Mouse (Mus musculus): ENCODE results near the gene Rcbtb1. TPM values are rescaled to one million over a fixed set of nuclear protein-coding genes. Genes with fewer than 3 reads are reported as not detected.
A peak's percentile ranks its signal among the peaks of the same experiment; 100 is the strongest.
"Not testable (repeated sequence)": the region's sequence is repeated elsewhere in the genome, so short reads cannot be mapped to it uniquely, and the experiment has no call there.

Rcbtb1 gene
- polyA plus RNA-seq, 1 experiment, result 21.0 TPM

DNA sequence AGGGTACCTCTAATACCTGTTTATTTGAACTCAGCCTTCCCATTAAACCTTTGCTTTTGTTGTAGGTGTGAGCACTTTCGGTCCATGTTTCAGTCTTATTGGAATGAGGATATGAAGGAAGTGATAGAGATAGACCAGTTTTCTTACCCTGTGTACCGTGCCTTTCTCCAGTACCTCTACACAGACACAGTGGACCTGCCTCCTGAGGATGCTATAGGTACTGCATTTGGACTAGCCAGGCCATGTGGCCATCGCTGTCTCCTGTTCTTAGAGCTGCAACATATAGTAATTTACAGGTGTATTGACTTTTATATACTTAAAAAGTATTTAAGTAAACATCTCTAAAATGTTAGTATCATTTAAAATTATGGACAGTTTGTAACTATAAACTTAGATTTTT is 28.8 kb downstream of the Rcbtb1 start:
- Histone ChIP-seq H3K27me3 (ENCODE audit: control insufficient read depth, insufficient read depth, low read length) (no peaks in the 10 kb centered on the region), H3K27ac (ENCODE audit: insufficient read depth, low read depth, low read length) (no peak overlapping the region), H3K4me1 (ENCODE audit: control insufficient read depth, insufficient read depth, insufficient read length, low read length) (peaks cover 6% of the 10 kb centered on the region; the same call in 1 of the 2 replicates), H3K36me3 (ENCODE audit: control insufficient read depth, insufficient read depth, low read length) (peaks cover 44% of the 10 kb centered on the region), H3K4me3 (ENCODE audit: low read depth, low read length) (no peak overlapping the region)
- WGBS, result 88% methylated on average over 3 of the region's 3 CpGs
- TF ChIP-seq CTCF (IDR thresholded peaks at IDR 0.05; ENCODE audit: extremely low read depth, insufficient read length, insufficient replicate concordance, low read depth, low read length), result no peak
- TF ChIP-seq POLR2A (IDR thresholded peaks at IDR 0.05; ENCODE audit: low read depth, low read length), result no peak

DNA sequence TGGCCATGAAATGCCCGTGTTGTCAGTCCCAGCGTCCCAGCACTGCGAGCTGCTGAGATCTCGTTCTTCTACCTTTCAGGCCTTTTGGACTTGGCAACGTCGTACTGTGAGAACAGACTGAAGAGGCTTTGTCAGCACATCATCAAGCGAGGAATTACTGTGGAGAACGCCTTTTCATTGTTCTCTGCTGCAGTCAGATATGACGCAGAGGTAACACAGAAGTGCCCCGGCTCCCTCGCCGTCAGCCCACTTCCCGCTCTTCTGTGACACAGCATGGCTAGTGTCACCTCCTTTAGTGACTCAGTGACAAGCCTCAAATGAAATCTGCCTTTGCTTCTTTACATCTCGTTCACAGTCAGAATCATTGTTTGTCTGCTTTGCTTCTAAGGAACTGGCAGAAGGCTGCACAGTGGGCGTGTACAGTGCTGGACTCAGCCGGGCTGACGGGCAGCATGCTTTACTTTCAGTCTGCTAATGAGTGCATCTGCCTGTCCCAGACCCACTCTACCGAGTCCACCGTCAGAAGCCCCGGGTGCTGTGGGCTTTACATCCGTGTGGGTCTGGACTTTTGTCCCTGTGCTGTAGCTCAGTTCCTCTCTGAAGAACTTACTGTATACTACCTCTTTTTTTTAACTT is 29.4 kb downstream of the Rcbtb1 start:
- no peak overlapping the region for H3K27ac ChIP-seq (ENCODE audit: insufficient read depth, low read depth, low read length)
- H3K4me1 ChIP-seq (ENCODE audit: control insufficient read depth, insufficient read depth, insufficient read length, low read length), result peaks cover 4% of the 10 kb centered on the region; the same call in 1 of the 2 replicates
- H3K27me3 ChIP-seq (ENCODE audit: control insufficient read depth, insufficient read depth, low read length), result no peaks in the 10 kb centered on the region
- 89% methylated on average over 21 of the region's 21 CpGs for WGBS
- no peak overlapping the region for H3K4me3 ChIP-seq (ENCODE audit: low read depth, low read length)
- peaks cover 50% of the 10 kb centered on the region for H3K36me3 ChIP-seq (ENCODE audit: control insufficient read depth, insufficient read depth, low read length)
- no peak for TF ChIP-seq CTCF (IDR thresholded peaks at IDR 0.05; ENCODE audit: extremely low read depth, insufficient read length, insufficient replicate concordance, low read depth, low read length)

DNA sequence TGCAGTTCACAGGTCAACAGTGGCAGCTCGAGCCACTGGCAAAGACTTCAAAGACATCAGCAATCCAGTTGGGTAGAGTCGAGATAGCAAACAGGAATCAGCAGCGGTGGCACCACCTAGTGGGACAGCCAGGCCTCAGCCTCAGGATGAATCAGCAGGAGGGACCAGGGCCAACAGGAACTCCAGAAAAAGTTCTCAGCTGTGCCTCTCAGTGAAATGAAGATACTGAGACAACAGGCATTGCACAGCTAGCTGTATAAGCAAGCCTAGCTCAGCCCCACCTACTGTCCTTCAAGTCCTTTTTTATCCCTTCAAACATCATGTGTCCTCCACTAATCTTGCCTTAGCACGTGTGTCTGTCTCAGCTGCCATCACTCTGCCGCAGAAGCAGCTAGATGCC is 31.0 kb downstream of the Rcbtb1 start:
- 41% methylated on average over 5 of the region's 5 CpGs for WGBS
- no peak overlapping the region for H3K4me3 ChIP-seq (ENCODE audit: low read depth, low read length)
- TF ChIP-seq POLR2A (IDR thresholded peaks at IDR 0.05; ENCODE audit: low read depth, low read length) (no peak), CTCF (IDR thresholded peaks at IDR 0.05; ENCODE audit: extremely low read depth, insufficient read length, insufficient replicate concordance, low read depth, low read length) (peak; percentile 52; the same call in 1 of the 2 replicates)
- no peak overlapping the region for H3K27ac ChIP-seq (ENCODE audit: insufficient read depth, low read depth, low read length)
- peaks cover 56% of the 10 kb centered on the region for H3K36me3 ChIP-seq (ENCODE audit: control insufficient read depth, insufficient read depth, low read length)
- H3K4me1 ChIP-seq (ENCODE audit: control insufficient read depth, insufficient read depth, insufficient read length, low read length), result no peaks in the 10 kb centered on the region
- H3K27me3 ChIP-seq (ENCODE audit: control insufficient read depth, insufficient read depth, low read length), result no peaks in the 10 kb centered on the region

DNA sequence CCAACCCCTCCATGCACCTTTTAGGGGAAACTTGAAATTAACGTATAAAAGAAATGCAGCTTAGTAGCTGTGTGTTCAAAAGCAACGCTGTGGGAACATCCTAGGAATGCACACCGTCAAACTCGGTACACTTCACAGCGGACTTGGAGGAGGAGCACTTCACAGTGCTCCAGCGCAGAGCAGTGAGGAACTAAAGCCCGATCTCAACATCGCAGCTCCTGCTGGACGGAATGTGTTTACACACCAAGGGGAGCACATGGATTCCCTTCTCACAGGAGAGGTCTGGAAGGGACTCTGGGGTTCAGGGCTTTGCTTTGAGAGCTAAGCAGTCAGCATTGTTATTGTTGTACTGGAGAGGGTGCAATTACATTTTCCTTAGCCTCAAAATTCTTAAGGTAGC is 32.6 kb downstream of the Rcbtb1 start:
- Histone ChIP-seq H3K36me3 (ENCODE audit: control insufficient read depth, insufficient read depth, low read length) (peaks cover 56% of the 10 kb centered on the region), H3K4me1 (ENCODE audit: control insufficient read depth, insufficient read depth, insufficient read length, low read length) (no peaks in the 10 kb centered on the region)
- 96% methylated on average over 9 of the region's 9 CpGs for WGBS

DNA sequence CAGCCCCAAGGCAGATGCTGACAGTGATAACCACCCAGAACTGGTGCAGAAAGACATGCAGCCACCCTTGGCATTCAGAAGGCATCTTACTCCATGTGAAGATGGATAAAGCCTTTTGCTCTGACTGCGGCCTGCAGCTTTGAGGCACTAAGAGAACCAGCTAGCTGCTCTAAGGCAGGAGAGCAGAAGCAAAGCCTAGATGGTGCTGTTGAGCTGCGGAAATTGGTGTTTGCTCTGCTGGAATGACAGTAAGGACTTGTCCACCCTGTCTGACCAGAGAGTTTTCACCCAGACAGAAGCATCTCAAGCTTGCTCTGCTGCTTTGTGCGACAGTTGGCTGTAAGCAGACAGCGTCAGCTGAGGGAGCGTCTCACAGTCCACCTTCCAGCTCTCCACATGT is 49.3 kb downstream of the Rcbtb1 start:
- H3K4me1 ChIP-seq (ENCODE audit: control insufficient read depth, insufficient read depth, insufficient read length, low read length); H3K4me3 ChIP-seq (ENCODE audit: low read depth, low read length): not testable (repeated sequence)
- 63% methylated on average over 5 of the region's 5 CpGs for WGBS

More for the DNA sequence above, 32.6 kb downstream of the Rcbtb1 start:
- Histone ChIP-seq H3K27me3 (ENCODE audit: control insufficient read depth, insufficient read depth, low read length) (no peaks in the 10 kb centered on the region), H3K4me3 (ENCODE audit: low read depth, low read length) (no peak overlapping the region), H3K27ac (ENCODE audit: insufficient read depth, low read depth, low read length) (no peak overlapping the region)
- TF ChIP-seq CTCF (IDR thresholded peaks at IDR 0.05; ENCODE audit: extremely low read depth, insufficient read length, insufficient replicate concordance, low read depth, low read length), result no peak
- TF ChIP-seq POLR2A (IDR thresholded peaks at IDR 0.05; ENCODE audit: low read depth, low read length), result no peak

DNA sequence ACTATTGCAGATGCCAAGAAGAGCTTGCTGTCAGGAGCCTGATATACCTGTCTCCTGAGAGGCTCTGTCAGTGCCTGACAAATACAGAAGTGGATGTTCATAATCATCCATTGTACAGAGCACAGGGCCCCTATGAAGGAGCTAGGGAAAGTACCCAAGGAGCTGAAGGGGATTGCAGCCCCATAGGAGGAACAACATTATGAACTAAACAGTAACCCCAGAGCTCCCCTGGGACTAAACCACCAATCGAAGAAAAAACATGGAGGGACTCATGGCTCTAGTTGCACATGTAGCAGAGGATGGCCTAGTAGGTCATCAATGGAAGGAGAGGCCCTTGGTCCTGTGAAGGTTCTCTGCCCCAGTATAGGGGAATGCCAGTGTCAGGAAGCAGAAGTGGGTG is 54.9 kb downstream of the Rcbtb1 start:
- not testable (repeated sequence) for H3K27me3 ChIP-seq (ENCODE audit: control insufficient read depth, insufficient read depth, low read length); H3K27ac ChIP-seq (ENCODE audit: insufficient read depth, low read depth, low read length); H3K36me3 ChIP-seq (ENCODE audit: control insufficient read depth, insufficient read depth, low read length); H3K4me1 ChIP-seq (ENCODE audit: control insufficient read depth, insufficient read depth, insufficient read length, low read length); H3K4me3 ChIP-seq (ENCODE audit: low read depth, low read length)
- WGBS, result 93% methylated on average over 1 of the region's 1 CpGs

More for the DNA sequence above, 49.3 kb downstream of the Rcbtb1 start:
- H3K27me3 ChIP-seq (ENCODE audit: control insufficient read depth, insufficient read depth, low read length); H3K27ac ChIP-seq (ENCODE audit: insufficient read depth, low read depth, low read length); H3K36me3 ChIP-seq (ENCODE audit: control insufficient read depth, insufficient read depth, low read length): not testable (repeated sequence)

DNA sequence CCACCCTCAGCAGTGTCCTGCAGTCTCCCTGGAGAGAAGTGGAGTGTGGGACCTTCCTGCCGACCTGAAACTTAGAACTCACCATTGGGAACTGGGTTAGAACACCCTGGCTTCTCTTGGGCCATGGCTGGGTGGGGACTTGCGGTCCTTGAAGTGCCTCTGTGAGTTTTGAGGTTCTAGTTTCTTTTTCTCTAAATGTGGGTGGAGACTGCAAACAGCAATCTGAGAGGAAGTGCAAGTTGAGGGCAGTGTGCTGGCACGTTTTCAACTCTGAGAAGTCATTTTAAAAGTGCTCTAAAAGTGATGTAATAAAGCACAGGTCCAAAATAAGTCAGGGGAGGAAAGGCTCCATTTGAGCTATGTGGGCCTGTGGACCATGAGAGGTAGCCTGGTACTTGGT is 59.0 kb downstream of the Rcbtb1 start, which contains the start of gene Gm6904:
Gene Gm6904, minus strand, starts transcription at position 161 of the 400 bp plus-strand sequence.
- TF ChIP-seq POLR2A (IDR thresholded peaks at IDR 0.05; ENCODE audit: low read depth, low read length), result no peak
- TF ChIP-seq CTCF (IDR thresholded peaks at IDR 0.05; ENCODE audit: extremely low read depth, insufficient read length, insufficient replicate concordance, low read depth, low read length), result no peak
- Histone ChIP-seq H3K27me3 (ENCODE audit: control insufficient read depth, insufficient read depth, low read length) (no peaks in the 10 kb centered on the region), H3K4me1 (ENCODE audit: control insufficient read depth, insufficient read depth, insufficient read length, low read length) (no peaks in the 10 kb centered on the region), H3K27ac (ENCODE audit: insufficient read depth, low read depth, low read length) (no peak within 1 kb of the TSS), H3K36me3 (ENCODE audit: control insufficient read depth, insufficient read depth, low read length) (no peaks in the 10 kb centered on the region), H3K4me3 (ENCODE audit: low read depth, low read length) (peak within 1 kb of the TSS; percentile 10)
- 14% methylated on average over 3 of the region's 3 CpGs for WGBS

DNA sequence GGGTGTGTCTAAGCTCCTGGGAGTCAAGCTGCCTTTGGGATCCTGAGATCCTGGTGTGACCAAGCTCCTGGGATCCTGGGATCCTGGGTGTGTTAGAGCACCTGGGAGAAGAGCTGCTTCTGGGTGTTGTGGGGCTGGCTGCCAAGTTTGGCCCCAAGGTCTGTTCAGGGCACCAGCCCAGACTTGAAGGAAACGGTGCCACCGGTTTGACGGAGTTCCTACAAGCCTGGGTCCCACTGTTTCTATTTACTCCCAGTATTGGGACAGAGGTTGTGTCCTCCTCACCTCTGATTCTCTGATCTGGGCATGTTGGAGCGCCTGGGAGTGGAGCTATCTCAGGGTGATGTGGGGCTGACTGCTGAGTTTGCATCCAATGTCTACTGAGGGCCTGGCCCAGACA is 74.0 kb downstream of the Rcbtb1 start:
- H3K27me3 ChIP-seq (ENCODE audit: control insufficient read depth, insufficient read depth, low read length); H3K4me3 ChIP-seq (ENCODE audit: low read depth, low read length); H3K36me3 ChIP-seq (ENCODE audit: control insufficient read depth, insufficient read depth, low read length); H3K4me1 ChIP-seq (ENCODE audit: control insufficient read depth, insufficient read depth, insufficient read length, low read length); H3K27ac ChIP-seq (ENCODE audit: insufficient read depth, low read depth, low read length): not testable (repeated sequence)
- WGBS, result 45% methylated on average over 4 of the region's 4 CpGs

Other genes with a start within 250 kb of the Rcbtb1 start
- not detected in 2 replicates for gene 1700129C05Rik, start 58.3 kb upstream of the Rcbtb1 start, polyA plus RNA-seq (2012; rRNA removed)
- gene Gm5142, start 22.5 kb upstream of the Rcbtb1 start, polyA plus RNA-seq (2012; rRNA removed), result not detected in 2 replicates
- not detected in 2 replicates for gene Gm6904, start 59.0 kb downstream of the Rcbtb1 start, polyA plus RNA-seq (2012; rRNA removed)
- 0.22 and 0.25 TPM in 2 replicates for gene Phf11a, start 96.3 kb downstream of the Rcbtb1 start, polyA plus RNA-seq (2012; rRNA removed)
- gene Phf11b, start 140.1 kb downstream of the Rcbtb1 start, polyA plus RNA-seq (2012; rRNA removed), result 0.10 and 0.16 TPM in 2 replicates
- 1.6 and 3.0 TPM in 2 replicates for gene Phf11d, start 164.3 kb downstream of the Rcbtb1 start, polyA plus RNA-seq (2012; rRNA removed)
- 0.14 and 0.29 TPM in 2 replicates for gene Phf11c, start 194.2 kb downstream of the Rcbtb1 start, polyA plus RNA-seq (2012; rRNA removed)
- 2.3 and 5.6 TPM in 2 replicates for gene Setdb2, start 239.7 kb downstream of the Rcbtb1 start, polyA plus RNA-seq (2012; rRNA removed)
- 1.7 and 2.9 TPM in 2 replicates for gene Cab39l, start 239.8 kb downstream of the Rcbtb1 start, polyA plus RNA-seq (2012; rRNA removed)